Mouse (Mus musculus): ENCODE measurements around the gene Tmcc1.
"Not testable (repeated sequence)": the region's sequence is repeated elsewhere in the genome, so short reads cannot be mapped to it uniquely, and the experiment has no call there.

Tmcc1 gene

DNA sequence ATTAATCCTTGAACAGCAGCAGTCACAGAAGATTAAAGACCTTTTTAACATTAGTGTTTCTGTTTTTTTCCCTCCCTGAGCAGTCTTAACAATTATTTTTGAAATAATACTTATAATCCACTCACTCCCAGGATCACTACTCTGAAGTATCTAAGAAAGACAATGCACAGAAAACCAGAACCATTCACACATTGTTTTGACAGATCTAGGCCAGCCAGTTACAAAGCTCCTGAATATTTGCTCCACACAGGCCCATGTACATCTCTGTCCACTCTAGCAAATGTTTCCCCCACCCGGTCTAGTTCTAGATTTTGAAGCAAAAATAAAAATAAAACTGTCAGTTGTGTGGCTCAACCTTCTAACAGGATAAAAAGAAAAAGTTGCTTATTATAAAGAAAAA, 45.9 kb downstream of the Tmcc1 start:
- DNase-seq (ENCODE audit: low spot score in 2 of 2), result no peak

DNA sequence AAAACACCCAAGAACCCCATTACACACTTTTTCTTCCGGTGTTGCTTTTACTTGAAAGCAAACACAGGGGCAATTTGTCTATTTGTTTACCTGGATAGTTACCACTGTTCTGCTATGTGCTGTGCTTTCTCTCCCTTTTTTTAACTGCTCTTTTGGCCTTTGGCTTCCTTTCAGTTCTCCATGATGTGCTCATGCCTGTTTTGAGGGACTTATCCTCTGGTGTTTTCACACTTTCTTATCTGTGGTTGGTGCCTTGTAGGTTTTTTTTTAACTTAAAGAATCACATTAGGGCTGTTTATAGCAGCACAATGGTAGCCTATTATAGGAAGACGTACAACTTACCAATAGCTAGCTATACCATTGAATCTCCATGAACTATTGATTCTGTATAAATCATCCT, 51.6 kb downstream of the Tmcc1 start:
- DNase-seq (ENCODE audit: low spot score in 2 of 2), result no peak

DNA sequence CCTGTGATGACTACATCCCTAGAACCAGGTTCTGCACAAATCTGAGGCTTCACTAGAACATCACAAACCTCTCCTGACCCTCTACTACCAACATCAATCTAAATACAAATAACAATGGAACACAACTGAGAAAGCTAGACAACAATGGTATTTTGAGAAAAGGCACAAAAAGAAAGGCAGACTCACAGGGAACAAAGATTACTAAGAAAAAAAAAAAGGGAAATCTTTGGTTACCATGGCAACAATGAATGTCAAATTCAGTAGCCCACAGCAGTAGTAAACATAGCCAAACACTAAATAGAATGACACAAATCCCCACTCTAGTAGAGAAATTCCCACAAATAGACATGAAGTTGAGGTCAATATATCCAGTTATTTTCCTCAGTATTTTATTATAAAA, 52.5 kb downstream of the Tmcc1 start:
- no peak for DNase-seq (ENCODE audit: low spot score in 2 of 2)

DNA sequence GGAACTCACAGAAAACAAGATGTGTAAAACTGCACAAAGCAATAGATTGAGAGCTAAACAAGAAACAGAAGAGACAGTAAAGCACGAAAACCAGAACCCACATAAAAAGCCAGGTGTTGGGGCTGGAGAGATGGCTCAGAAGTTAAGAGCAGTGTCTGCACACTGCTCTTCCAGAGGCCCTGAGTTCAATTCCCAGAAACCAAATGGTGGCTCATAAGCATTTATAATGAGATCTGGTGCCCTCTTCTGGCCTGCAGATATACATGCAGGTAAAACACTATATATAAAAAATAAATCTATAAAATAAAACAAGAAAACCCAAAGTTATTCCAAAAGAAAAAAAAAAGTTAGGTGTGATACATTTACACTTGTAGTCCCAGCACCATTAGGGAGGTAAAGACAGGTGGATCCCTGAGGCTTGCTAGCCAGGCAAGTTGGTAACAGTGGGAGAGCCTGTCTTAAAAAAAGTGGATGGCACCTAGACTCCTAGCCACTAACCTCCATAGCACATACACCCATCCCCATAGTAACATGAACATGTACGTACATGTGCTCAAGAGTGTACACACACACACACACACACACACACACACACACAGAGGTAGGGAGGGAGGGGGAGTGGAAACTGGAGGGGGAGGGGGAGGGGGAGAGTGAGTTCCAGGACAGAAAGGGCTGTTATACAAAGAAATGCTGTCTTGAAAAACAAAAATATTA, 54.0 kb downstream of the Tmcc1 start:
- DNase-seq (ENCODE audit: low spot score in 2 of 2), result no peak

DNA sequence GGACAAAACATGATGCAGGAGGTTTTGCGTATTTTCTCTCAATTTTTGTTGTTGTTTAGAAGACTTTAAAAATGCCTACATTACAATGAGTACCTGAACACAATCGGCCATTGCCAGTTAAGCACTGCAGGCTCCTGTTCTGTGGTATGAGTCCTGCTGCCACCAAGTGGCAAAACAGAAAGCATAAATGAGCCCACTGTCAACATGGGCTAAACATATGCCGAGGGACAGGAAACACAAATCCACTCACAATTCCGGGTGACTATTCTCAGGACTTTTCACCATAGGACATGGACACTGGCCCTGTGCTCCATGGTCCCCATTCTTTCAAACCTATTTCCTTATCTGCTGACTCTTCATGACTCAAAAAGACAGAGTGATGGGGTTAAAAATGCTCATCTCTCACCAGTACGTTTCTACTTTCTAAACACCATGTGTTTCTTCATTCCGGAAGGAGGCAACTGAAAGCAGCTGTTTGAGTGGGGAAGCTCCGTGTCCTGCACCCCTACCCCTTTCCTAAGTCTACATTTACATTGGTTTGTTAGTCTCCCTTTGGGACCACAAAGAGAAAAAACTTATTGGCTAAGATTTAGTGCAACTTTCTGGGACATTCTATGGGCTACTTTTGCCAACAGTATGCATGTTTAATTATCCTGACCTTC, 57.2 kb downstream of the Tmcc1 start:
- DNase-seq (ENCODE audit: low spot score in 2 of 2), result peak in 1 of 2 experiments; percentile 47

DNA sequence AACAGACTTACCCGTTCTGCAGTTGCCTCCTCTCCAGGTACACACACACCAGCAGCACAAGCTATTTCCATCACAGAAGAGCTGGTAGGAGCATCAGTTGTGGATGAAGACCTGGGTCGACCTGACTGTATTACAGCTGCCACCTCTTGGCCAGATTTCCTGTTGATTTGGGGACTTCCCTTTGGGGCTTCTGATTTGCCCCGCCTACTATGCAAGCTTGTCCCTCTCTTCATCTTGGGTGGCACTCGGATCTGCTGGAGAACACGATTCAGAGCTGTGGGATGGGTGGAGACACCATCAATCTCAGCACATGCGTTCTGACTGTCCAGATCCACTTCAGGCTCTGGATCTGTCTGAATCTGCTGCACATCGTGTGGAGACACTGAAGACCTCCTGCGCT, 59.5 kb downstream of the Tmcc1 start:
- no peak for DNase-seq (ENCODE audit: low spot score in 2 of 2)

DNA sequence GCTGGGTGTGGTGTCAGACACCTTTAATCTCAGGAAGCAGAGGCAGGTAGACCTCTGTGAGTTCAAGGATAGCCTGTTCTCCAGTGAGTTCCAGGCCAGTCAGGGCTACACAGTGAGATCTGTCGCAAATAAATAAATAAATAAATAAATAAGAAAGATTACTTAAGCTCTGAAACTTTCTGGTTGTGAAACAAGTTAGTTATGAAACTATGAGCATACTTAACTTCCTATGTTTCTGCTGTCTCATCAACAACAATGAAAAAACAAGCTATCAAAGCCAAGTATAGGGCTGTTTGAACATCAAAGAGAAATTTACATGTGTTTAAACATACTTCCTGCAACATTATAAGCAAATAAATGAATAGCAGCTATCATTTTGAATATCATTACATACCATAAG, 61.5 kb downstream of the Tmcc1 start:
- no peak for DNase-seq (ENCODE audit: low spot score in 2 of 2)

DNA sequence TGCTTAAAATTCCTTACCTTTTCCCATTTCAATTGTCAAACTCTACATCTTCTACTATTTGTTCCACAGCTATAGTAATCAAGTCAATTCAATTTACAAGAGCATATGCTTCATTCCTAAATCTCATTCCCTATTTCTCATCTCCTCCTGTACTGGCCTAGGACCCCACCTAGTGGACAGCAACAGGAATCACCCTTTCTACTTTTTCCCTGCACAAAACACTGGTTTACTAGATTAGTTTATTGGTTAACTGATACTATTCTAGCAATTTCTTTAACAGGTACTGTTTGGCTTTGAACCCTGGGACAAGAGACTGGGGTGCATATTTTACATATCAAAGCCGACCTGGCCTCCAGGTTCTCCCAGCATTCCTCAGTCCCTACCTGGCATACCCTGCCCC, 64.6 kb downstream of the Tmcc1 start:
- DNase-seq (ENCODE audit: low spot score in 2 of 2), result no peak

DNA sequence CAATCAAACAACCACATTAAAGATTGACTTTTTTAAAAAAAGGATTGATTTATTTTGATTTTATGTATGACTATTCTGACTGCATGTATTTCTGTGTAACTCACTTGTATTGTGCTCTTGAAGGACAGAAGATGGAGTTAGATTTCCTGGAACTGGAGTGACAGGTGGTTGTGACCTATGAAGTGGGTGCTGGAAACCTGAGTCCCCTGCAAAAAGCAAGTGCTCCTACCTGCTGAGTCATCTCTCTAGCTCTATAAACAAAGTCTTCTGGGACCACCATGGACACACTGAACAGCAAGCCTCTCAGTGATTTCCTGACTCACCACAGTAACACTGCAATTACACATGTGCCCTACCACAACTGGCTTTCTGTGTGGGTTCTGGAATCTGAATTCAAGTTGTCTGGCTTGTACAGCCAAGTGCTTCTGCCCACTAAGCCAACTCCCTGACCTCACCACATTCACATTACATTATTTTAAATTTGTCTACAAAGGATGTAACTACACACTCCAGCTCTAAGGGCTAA, 65.3 kb downstream of the Tmcc1 start:
- no peak for DNase-seq (ENCODE audit: low spot score in 2 of 2)

DNA sequence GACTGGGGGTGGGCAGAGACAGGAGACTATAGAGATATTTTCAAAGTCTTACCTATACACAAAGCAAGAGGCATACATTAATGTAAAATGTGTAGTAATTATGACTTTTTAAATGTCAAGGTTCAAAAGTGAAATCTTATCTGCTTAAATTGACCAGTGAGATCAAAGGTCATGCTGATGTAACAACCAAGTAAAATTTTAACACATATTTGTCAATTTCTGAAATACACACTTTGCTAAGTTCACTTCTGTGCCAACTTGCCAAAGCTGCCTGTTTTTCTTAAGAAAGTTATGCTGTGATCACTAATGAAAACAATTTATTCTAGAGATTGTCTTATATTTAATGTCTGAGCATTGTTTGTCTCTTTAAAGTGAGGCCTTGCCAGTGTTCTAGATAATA, 66.7 kb downstream of the Tmcc1 start:
- no peak for DNase-seq (ENCODE audit: low spot score in 2 of 2)

DNA sequence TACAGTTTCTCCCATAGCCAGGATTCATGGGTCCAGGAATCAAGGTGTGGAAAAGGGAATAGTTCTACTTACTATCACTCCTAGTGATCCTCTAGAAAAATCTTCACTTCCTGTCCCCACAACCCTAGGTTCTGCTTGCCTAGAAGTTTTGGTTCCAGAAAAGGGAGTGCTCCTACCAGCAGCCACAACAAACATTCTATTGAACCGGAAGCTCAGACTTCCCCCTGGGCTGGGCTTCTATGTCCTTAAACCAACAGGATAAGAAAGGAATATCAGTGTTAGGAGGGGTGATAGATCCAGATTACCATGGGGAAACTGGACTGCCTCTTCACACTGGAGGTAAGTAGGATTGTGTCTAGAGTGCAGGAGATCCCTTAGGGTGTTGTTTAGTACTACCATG, 70.4 kb downstream of the Tmcc1 start:
- no peak for DNase-seq (ENCODE audit: low spot score in 2 of 2)

DNA sequence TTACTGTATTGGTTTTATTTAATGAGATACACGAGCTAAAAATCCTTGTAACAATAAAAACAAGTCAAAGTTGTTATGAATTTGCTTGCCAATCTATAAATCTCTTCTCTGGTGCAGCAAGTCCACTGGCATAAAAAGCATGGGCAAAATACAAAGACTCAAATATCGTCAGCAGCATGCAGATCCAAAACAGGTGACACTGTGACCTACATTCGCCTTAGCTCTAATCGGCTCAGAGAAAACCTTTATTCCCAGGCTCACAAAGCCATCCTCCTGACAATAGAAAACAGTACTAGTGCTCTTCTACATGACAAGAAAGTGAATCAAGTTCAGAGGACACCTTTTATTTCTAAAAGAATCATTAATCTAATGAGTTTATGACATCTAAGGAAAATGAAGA, 73.6 kb downstream of the Tmcc1 start:
- no peak for DNase-seq (ENCODE audit: low spot score in 2 of 2)

DNA sequence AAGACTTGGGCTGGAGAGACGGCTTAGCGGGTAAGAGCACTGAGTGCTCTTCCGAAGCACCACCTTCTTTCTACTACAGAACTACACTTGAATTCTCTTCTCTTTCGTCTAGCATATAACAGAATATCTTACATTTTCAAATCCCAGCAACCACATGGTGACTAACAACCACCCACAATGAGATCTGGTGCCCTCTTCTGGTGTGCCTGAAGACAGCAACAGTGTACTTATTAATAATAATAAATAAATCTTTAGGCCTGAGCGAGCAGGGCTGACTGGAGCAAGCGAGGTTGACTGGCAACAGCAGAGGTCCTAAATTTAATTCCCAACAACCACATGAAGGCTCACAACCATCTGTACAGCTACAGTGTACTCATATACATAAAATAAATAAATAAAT, 76.7 kb downstream of the Tmcc1 start:
- DNase-seq (ENCODE audit: low spot score in 2 of 2), result not testable (repeated sequence)

DNA sequence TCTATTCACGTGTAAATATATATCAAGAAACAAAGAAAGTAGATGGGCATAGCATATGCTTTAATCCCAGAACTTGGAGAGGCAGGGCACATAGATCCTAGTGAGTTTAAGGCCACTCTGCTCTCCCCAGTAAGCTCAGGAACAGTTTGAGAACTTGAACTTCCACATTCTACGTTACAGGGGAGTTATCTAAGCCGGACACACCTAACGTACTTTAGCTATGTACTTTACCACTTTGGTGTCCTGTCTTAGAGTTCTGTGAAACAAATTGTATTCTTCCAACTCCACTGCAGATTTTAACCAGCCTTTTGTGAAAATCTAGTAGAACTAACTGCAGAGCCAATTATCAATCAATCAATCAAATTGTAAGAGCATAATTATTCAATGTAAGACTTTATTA, 82.7 kb downstream of the Tmcc1 start:
- DNase-seq (ENCODE audit: low spot score in 2 of 2), result no peak

DNA sequence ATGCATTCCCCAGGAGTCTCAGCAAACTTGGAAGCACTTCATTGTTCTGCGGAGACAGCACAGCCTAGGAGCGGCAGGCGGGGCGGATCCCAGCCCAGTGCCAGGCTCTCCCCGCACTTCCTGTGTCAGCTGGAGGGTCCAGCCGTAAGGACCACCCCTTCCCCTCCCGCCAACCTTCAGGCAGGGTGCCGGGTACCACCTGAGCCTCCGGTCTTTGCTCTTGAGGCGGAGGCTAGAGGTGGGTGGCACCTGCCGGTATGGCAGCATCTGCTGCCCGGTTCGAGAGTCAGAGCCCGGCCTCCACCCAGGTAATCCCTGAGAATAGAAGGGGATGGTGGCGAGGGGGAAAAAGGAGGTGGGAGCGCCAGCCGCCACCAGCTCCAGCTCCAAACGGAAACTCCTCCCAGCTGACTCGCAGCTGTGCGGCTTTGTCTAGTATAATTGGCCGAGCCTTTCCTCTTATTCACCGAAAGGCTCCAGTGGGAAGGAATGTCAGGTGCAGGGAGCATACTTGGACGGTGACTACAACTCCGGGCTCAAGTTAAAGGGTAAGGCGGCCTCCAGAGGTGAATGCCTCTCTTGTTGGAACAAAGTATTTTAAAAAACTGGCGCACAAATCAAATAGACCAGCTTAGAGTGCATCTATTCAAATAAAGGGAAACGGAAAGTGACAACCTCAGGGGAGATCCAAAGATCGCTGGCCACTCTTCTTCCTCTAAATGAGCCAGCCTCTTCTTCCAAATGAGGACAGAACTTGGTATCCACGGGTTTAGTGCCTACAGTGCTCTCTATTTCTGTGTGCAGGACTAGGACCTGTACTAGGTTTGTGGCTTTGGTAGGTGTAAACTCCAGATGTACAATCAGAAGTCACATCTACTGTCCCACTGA, 85.6 kb downstream of the Tmcc1 start:
- DNase-seq (ENCODE audit: low spot score in 2 of 2), result peak in 1 of 2 experiments; percentile 20

DNA sequence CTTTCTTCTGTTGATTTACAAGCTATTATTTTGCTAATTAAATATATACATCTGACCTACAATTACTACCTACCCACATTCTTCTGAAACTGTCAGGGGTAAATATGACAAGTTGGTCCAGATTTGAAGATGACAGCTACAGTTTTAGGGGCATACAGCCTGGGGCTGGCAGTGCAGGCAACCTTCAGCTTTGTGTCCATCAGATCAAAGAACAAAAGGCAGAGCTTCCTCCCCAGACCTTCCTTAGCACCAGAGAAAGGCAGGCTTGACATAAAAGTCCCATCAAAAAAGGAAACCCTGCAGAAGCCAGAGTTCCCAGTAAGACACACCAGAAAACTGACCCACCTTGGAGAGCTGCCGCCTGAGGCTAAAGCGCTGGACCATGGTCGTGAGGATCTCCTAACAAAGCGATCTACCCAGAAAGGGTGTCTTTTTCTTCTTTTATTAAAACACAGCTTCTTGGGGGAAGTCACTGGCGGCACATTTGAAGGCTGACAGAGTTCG, 86.3 kb downstream of the Tmcc1 start:
- no peak for DNase-seq (ENCODE audit: low spot score in 2 of 2)

DNA sequence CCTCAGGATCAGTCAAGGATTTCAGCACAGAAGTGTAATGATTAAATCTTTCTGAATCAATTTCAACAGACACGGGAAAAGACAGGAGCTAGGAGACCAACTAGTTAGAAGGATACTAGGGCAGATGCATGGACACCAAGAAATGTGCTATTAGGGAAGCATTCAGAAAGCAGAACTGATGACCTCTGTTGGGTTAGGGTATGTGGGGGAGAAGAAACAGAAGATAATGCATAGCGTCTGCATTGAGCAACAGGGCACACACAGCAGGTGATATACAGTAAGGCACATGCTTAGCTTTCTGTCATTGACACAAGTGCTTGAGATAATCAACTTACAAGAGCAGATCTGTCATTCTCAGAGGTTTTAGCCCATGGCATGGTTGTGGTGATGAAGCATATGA, 95.7 kb downstream of the Tmcc1 start:
- DNase-seq (ENCODE audit: low spot score in 2 of 2), result no peak

DNA sequence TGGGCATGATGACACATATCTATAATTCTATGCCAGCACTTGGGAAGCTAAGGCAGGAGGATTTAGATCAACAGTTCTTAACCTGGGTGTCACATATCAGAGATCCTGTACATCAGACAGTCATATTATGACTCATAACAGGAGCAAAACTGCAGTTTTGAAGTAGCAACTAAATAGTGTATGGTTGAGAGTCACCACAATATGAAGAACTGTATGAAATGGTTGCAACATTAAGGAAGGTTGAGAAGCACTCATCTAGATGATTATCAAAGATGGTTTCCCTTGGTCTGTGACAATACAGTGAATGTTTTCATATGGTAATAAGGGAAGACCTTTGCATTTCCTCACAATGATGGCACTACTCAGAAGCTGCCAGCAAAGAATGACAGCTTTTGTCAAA, 103.9 kb downstream of the Tmcc1 start:
- DNase-seq (ENCODE audit: low spot score in 2 of 2), result no peak

DNA sequence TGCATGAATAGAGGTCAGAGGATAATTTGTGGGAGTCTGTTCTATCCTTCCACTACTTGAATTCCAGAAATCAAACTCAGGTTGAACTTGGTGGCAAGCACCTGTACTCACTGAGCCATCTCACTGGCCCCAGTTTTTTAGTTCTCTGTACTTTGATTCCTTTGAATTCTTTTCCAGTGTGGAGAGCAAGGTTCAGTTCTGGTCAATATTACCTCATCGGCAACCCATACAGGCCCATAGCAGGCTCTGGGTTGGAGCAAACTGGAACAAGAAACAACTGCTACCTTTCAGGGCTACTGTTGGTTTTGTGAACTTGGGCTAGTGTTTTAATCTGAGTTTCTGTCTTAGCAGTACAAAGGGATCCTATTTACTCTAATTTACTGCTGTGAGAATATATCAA, 107.2 kb downstream of the Tmcc1 start:
- no peak for DNase-seq (ENCODE audit: low spot score in 2 of 2)

DNA sequence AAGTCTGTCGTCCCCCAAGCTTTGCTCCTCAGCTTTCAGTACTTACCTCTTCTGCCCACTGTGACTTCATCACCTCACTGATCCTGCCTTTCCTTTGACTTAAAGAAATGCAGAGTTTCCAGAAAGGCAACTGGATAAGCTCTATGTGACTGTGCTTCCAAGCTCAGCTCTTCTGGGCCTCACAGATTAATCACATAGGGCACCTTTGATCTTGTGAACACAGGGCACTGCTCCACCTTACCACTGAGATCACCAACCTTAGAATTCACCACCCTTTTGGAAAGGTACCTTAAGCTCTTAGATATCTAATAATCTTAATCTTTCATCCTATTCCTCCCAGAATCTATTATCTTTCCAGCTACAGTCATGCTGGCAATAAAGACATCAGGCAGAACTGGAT, 111.0 kb downstream of the Tmcc1 start:
- DNase-seq (ENCODE audit: low spot score in 2 of 2), result no peak

DNA sequence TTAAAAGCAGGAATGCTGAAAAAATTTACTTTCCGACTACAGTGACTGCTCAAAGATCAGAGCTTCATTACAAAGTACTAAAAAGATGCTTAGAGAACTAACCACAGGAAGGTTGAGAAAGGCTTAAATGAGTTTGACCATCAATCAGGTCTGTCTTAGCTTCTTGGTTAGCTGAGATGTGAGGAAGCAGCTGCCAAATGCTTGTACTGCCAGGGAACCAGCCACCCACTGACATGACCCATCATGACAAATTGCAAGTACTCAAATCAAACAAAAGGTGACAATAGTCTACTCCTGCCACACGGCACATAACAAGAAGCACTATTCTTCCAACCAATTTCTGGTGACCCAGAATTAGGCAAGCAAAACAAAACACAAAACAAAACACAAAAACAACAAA, 111.9 kb downstream of the Tmcc1 start:
- no peak for DNase-seq (ENCODE audit: low spot score in 2 of 2)

DNA sequence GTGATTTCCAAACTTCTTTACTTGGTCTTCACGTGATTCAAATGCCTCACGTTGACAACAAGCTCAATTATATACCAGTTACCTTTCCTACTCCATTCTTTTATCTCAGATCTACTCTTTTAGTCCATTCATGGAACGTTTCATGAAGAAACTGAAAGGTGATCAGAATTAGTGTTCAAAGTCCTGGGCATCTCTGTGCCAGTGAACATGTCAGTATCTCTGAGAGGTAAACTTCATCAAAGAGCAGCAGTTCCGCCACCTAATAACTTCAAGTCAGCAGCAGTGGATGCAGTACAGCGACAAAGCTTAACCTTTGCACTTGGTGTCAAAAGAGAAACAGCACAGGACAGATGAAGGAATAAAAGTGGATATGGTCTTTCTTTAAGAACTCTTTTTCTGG, 112.5 kb downstream of the Tmcc1 start:
- DNase-seq (ENCODE audit: low spot score in 2 of 2), result no peak

Measured in left cerebral cortex, adult 9 months (tissue).